Mouse (Mus musculus) forebrain, embryonic 14.5 days (tissue): ENCODE data around the gene Tex33. TPM values are rescaled to one million over a fixed set of nuclear protein-coding genes. Genes with fewer than 3 reads are reported as not detected.
A peak's percentile ranks its signal among the peaks of the same experiment; 100 is the strongest.

Source experiments
- ATAC-seq: fragments of 200-750 bp; cut with Nextera tagmentation; 2 replicates; pipeline ENCODE4 v1.8.0; 2017; ENCODE audit warnings: mild to moderate bottlenecking, moderate library complexity
- DNase-seq: peaks from one replicate; pipeline ENCODE4 v3.0.0-alpha.2; 2015; ENCODE audit warnings: low spot score
- H3K27ac ChIP-seq: fragments of 300-500 bp; sonication (generic); 2 replicates; pipeline ENCODE4 v1.5.1; 2014; ENCODE audit warnings: low read depth, mild to moderate bottlenecking, control low read depth, low read length, moderate library complexity
- H3K27me3 ChIP-seq: fragments of 300-500 bp; sonication (generic); replicated peaks from 2 replicates; pipeline ENCODE4 v1.6.1; 2014; ENCODE audit warnings: low read length, control low read depth, mixed read lengths; ENCODE audit not compliant: control insufficient read depth, insufficient read depth
- H3K36me3 ChIP-seq: fragments of 300-500 bp; sonication (generic); 2 replicates; pipeline ENCODE4 v1.6.1; 2014; ENCODE audit warnings: low read length, control low read depth; ENCODE audit not compliant: control insufficient read depth, insufficient read depth
- H3K4me1 ChIP-seq: fragments of 300-500 bp; sonication (generic); 2 replicates; pipeline ENCODE4 v1.6.1; 2014; ENCODE audit warnings: antibody characterized with exemption, low read length, control low read depth; ENCODE audit not compliant: control insufficient read depth, insufficient read depth
- H3K4me2 ChIP-seq: fragments of 300-500 bp; sonication (generic); 2 replicates; pipeline ENCODE4 v1.6.1; 2014; ENCODE audit warnings: mild to moderate bottlenecking, control low read depth, low read length
- H3K4me3 ChIP-seq: fragments of 300-500 bp; sonication (generic); 2 replicates; pipeline ENCODE4 v1.5.1; 2014; ENCODE audit warnings: low read depth, low read length, control low read depth
- H3K9ac ChIP-seq: fragments of 300-500 bp; sonication (generic); 2 replicates; pipeline ENCODE4 v1.6.1; 2014; ENCODE audit warnings: mild to moderate bottlenecking, low read length, control low read depth, moderate library complexity
- H3K9me3 ChIP-seq: fragments of 300-500 bp; sonication (generic); replicated peaks from 2 replicates; pipeline ENCODE4 v1.6.1; 2016; ENCODE audit warnings: low read length, control low read depth, mixed read lengths; ENCODE audit not compliant: control insufficient read depth
- WGBS: fragments of 180-500 bp; shearing (Covaris S2); extraction: QIAGEN DNeasy Blood & Tissue Kit; methylation state at CpG from one replicate; pipeline ENCODE4 v1.1.7; 2014; 5-methylcytosine and 5-hydroxymethylcytosine counted together
- polyA plus RNA-seq: library from polyadenylated mRNA; unstranded; fragments of >200 nt; fragmentation: Nextera tagmentation; extraction: Ambion mirVana; gene quantifications from 2 replicates; pipeline ENCODE4 v1.2.1, GENCODE M21; 2014

Gene Tex33
- polyA plus RNA-seq, 1 experiment from 2014 or later: not detected

DNA sequence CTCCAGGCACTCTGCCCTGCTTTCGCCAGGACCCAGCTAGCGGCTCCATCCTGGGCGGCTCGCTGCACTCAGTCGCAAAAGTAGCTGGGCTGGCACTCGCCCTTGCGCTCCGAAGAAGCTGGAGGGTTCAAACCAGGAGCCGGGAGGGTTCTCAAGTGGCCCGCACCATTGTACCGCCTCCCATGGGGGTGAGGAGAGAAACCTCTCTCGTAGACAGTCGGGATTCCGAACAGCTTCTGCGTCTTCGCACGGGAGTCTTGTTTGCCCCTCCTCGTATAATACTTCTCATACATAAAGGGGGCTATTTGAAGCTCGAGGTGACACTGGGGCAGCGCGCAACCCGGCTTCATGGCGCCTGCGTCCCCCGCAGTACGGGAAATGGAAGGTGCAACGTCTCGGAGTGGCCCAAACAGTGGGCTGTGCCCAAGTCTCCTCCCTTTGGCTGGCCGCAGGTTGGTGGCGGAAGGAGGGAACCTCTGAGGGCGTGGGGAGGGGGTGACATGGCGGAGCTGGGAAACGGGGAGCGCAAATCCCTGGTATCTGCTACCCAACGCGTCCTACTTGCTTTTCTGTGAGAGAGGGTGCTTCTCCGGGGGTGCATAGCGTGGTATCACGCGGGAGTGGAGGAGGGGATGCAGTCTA, 10.7 kb upstream of the Tex33 start, which contains the start of gene Mpst:
Mpst (plus strand) TSS at position 124 of the 642 bp plus-strand sequence.
- peaks cover 25% of the 10 kb centered on the region for H3K4me1 ChIP-seq
- no peaks in the 10 kb centered on the region for H3K9me3 ChIP-seq
- H3K27me3 ChIP-seq: peaks cover 23% of the 10 kb centered on the region
- DNase-seq (peak; percentile 92), ATAC-seq (peak; percentile 90)
- no peaks in the 10 kb centered on the region for H3K36me3 ChIP-seq
- peak within 1 kb of the TSS; percentile 94 for H3K4me2 ChIP-seq
- H3K9ac ChIP-seq: peak within 1 kb of the TSS; percentile 82
- peak within 1 kb of the TSS; percentile 95 for H3K27ac ChIP-seq
- H3K4me3 ChIP-seq: peak within 1 kb of the TSS; percentile 57
- WGBS: under 1% methylated on average over 40 of the region's 40 CpGs

DNA sequence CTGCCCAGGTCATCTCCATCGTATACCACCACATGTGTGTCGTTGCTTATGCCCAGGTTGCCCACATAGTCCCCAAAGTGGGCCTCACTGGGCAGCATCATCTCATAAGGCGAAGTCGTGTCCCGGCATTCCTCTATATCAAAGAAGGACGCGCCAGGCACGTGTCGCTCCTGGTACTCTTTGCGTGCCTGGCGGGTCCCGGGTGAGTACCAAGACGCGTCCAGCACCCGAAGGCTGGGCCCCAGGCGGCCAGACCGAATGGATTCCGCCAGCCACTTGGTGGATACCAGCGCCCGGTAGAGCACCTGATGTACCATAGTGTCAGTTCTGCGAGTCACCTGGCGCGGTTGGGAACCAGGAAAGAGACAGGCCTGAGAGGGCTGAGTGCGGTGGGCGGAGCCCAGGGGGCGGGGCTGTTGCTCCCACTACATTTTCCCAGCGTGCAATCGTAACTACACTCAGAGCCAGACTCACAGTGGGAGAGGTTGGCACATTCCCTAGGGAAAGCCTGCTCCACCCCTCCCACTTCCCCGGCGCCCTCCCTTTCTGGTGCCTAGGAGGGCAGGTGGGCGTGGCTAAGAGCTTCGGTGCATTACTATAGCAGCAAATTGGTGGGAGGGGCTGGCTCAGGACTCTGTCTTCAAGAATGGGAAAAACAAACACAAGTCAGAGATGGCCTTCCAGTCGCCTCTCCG, 10.0 kb upstream of the Tex33 start, which contains the start of gene Tst:
Tst (minus strand) TSS at position 391 of the 695 bp plus-strand sequence.
- DNase-seq (peak; percentile 97), ATAC-seq (peak; percentile 79)
- H3K36me3 ChIP-seq: no peaks in the 10 kb centered on the region
- 1% methylated on average over 34 of the region's 34 CpGs for WGBS
- peak within 1 kb of the TSS; percentile 94 for H3K4me2 ChIP-seq
- H3K4me1 ChIP-seq: peaks cover 25% of the 10 kb centered on the region
- H3K9ac ChIP-seq: peak within 1 kb of the TSS; percentile 82
- H3K27me3 ChIP-seq: peaks cover 23% of the 10 kb centered on the region
- no peaks in the 10 kb centered on the region for H3K9me3 ChIP-seq
- peak within 1 kb of the TSS; percentile 57 for H3K4me3 ChIP-seq
- H3K27ac ChIP-seq: peak within 1 kb of the TSS; percentile 95

DNA sequence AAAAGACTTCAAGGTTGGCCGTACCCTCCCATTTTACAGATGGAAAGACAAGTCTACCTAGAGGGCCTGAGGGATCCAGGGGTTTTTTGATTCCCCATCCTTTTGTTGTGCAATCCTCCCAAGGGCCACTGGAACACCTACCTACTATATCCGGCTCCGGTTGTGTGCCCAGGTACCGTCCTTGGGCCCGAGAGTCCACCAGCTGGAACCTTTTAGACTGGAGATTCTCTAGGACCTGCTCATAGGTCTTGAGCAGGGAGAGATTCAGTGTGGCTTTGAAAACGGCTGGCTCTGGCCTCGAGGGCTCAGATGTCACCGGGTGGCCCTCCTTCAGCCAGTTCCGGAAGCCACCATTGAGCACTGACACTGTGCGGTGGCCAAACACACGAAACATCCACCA, 9.4 kb upstream of the Tex33 start:
- Histone ChIP-seq H3K36me3 (no peaks in the 10 kb centered on the region), H3K27ac (0 out of 2 replicates have a peak overlapping the region, but pooled peaks have one; percentile 95), H3K9me3 (no peaks in the 10 kb centered on the region), H3K4me3 (peak overlapping the region; percentile 57), H3K9ac (peak overlapping the region; percentile 82), H3K4me2 (peak overlapping the region; percentile 94), H3K4me1 (peaks cover 25% of the 10 kb centered on the region), H3K27me3 (peaks cover 20% of the 10 kb centered on the region)
- 52% methylated on average over 11 of the region's 11 CpGs for WGBS
- no peak for ATAC-seq
- DNase-seq: no peak

DNA sequence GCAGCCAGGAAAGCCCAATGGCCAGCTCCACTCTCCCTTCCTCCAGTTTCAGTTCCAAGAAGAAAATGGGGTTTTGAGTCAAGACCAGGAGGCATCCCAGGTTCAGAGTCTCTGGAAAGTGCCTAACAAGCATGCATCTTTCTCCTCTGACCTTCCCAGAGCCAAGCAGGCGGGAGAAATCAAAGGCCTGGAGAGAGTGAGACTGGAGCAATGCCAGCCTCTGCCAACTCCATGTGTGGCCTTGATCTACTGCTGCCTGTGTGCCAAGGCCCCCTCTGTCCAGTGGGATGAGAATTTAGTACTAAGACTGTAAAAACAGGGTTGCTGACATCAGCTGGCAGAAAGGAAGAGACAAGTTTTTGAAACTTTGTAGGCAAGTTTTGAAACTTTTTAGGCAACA, 8.2 kb upstream of the Tex33 start:
- WGBS: 21% methylated on average over 1 of the region's 1 CpGs
- H3K27ac ChIP-seq: no peak overlapping the region
- ATAC-seq (no peak), DNase-seq (peak; percentile 68)
- H3K36me3 ChIP-seq: no peaks in the 10 kb centered on the region
- no peak overlapping the region for H3K4me2 ChIP-seq
- H3K9ac ChIP-seq: no peak overlapping the region
- H3K4me1 ChIP-seq: peaks cover 22% of the 10 kb centered on the region
- H3K4me3 ChIP-seq: no peak overlapping the region
- no peaks in the 10 kb centered on the region for H3K9me3 ChIP-seq
- peaks cover 8% of the 10 kb centered on the region; the same call in 1 of the 2 replicates for H3K27me3 ChIP-seq

DNA sequence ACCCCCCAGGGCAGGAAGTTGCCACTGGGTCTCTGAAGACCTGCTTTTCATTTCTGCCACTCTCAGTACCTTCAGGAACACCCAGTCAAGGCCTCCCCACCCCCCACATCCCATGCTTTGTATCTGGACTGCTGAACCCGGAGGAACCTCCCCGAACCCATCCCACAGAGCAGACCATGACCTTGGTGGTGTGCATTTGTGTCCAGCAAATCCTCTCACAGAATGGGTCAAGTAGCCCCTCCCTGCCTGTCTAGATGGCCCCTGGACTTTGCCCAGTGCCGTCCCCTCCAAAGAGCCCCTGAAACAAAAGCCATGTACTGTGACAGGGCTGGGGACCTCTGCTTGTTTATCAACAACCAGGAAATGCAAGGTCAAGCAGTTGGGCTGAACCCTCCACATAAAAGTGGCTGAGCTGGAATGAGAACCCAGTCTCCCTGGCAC, 7.6 kb upstream of the Tex33 start:
- Histone ChIP-seq H3K9ac (no peak overlapping the region), H3K27ac (no peak overlapping the region), H3K27me3 (peaks cover 3% of the 10 kb centered on the region; the same call in 1 of the 2 replicates), H3K9me3 (no peaks in the 10 kb centered on the region), H3K4me3 (no peak overlapping the region), H3K36me3 (no peaks in the 10 kb centered on the region), H3K4me1 (peaks cover 22% of the 10 kb centered on the region), H3K4me2 (no peak overlapping the region)
- ATAC-seq: no peak
- no peak for DNase-seq
- 59% methylated on average over 3 of the region's 3 CpGs for WGBS

DNA sequence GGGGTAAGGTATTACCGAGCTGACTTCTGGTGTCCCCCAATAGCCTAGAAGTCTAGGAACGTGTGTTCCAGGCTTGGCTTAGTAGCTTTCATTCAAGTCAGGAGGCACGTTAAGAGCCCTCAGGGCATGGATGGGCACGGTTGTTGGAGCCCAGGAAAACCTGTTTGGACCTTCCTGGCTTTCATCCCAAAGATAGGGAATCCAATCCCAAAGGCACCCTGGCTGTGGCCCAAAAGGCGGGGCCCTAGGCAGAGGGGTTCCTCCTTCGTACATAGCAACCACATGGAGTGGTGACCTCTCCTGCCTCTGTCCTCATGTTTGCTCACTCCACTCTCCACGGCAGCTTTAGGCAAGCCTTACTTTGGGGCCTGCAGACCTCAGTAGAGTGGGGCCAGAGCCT, 6.7 kb upstream of the Tex33 start:
- DNase-seq (no peak), ATAC-seq (no peak)
- Histone ChIP-seq H3K9me3 (no peaks in the 10 kb centered on the region), H3K9ac (no peak overlapping the region), H3K4me2 (no peak overlapping the region), H3K4me1 (peaks cover 18% of the 10 kb centered on the region), H3K27me3 (0 out of 2 replicates have a peak, but pooled peaks cover 3% of the 10 kb centered on the region), H3K4me3 (no peak overlapping the region), H3K36me3 (no peaks in the 10 kb centered on the region), H3K27ac (no peak overlapping the region)
- 70% methylated on average over 7 of the region's 7 CpGs for WGBS

DNA sequence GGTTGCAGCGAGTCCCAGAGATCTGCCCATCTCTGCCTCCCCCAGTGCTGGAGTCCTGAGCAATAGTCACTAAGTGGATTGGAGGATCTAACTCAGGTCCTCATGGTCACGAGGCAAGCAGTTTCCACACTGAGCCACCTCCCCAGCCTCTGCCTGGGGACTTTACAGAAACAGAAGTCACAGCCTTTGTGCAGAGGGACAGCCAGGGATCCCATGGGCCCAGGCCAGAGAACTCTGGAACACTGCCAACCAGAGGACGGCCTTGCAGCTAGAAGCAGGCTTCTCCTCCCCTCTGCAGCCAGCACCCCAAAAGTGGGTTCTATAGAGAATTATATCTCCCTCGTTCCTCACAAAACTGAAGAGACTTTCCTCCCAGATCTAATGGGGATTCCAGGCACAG, 6.2 kb upstream of the Tex33 start:
- Histone ChIP-seq H3K9me3 (no peaks in the 10 kb centered on the region), H3K27me3 (0 out of 2 replicates have a peak, but pooled peaks cover 3% of the 10 kb centered on the region), H3K9ac (no peak overlapping the region), H3K4me2 (no peak overlapping the region), H3K36me3 (no peaks in the 10 kb centered on the region), H3K4me1 (peaks cover 14% of the 10 kb centered on the region), H3K27ac (no peak overlapping the region), H3K4me3 (no peak overlapping the region)
- WGBS: 58% methylated on average over 4 of the region's 4 CpGs
- DNase-seq: peak; percentile 39
- no peak for ATAC-seq

DNA sequence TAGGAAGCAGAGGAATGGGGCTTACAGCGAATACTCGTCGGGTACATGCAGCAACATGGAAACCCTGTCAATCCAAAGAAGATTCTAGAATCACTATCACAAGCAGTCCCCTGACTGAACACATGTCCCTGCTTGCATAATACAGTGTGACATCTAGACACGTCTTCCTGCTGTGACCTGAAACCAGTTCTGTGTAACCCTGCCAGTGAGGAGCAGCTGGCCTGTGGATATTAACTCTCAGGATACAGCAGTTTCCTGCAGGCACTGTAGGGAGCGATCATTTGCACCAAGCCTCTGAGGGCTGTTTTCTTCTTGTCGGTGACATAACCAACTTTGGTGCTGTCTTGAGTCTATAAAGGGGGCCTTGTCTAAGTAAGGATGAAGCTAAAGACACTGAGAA, 5.6 kb upstream of the Tex33 start:
- H3K27ac ChIP-seq: no peak overlapping the region
- peaks cover 14% of the 10 kb centered on the region for H3K4me1 ChIP-seq
- no peak overlapping the region for H3K4me3 ChIP-seq
- 81% methylated on average over 6 of the region's 6 CpGs for WGBS
- H3K36me3 ChIP-seq: no peaks in the 10 kb centered on the region
- no peak for ATAC-seq
- 0 out of 2 replicates have a peak, but pooled peaks cover 3% of the 10 kb centered on the region for H3K27me3 ChIP-seq
- H3K4me2 ChIP-seq: no peak overlapping the region
- DNase-seq: no peak
- H3K9me3 ChIP-seq: no peaks in the 10 kb centered on the region
- no peak overlapping the region for H3K9ac ChIP-seq

DNA sequence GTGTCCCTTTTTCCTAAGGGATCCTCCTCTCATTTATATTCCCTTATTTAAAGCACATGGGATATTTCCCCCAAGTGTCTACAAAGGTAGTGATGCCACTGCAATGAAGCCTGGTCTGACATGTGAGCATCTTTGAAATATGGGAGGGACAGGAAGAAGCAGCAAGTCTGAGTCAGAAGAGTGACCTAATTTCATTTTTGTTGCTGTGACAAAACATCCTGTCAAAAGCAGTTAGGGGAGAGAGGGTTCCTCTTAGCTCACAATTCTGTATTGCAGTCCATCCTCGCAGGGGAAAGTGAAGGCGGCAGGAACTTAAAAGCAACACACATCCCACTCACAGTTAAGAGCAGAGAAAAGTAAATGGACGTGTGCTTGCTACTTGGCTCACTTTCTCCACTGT, 4.9 kb downstream of the Tex33 start:
- 86% methylated on average over 3 of the region's 3 CpGs for WGBS
- Histone ChIP-seq H3K9me3 (no peaks in the 10 kb centered on the region), H3K4me1 (no peaks in the 10 kb centered on the region), H3K27me3 (no peaks in the 10 kb centered on the region), H3K27ac (no peak overlapping the region), H3K9ac (no peak overlapping the region), H3K36me3 (no peaks in the 10 kb centered on the region), H3K4me2 (no peak overlapping the region), H3K4me3 (no peak overlapping the region)
- DNase-seq (no peak), ATAC-seq (no peak)
